Mouse (Mus musculus): Measurements from ENCODE around the gene Hinfp. TPM values are rescaled to one million over a fixed set of nuclear protein-coding genes. Genes with fewer than 3 reads are reported as not detected.

Hinfp gene
- polyA plus RNA-seq, 1 experiment = 6.5 TPM

- Histone ChIP-seq H3ac (ENCODE audit: control insufficient read depth, insufficient read length) (no peak overlapping the region), H3K4me2 (ENCODE audit: low read depth) (no peak overlapping the region), H3K4me3 (no peak overlapping the region), H3K79me2 (ENCODE audit: control insufficient read depth, insufficient read depth) (no peaks in the 10 kb centered on the region), H3K27me3 (ENCODE audit: control insufficient read depth, insufficient read depth, insufficient read length) (no peaks in the 10 kb centered on the region), H3K36me3 (ENCODE audit: control insufficient read depth, insufficient read depth) (peaks cover 24% of the 10 kb centered on the region)
- TF ChIP-seq TCF12 (IDR thresholded peaks at IDR 0.05; ENCODE audit: insufficient read depth, poor library complexity, severe bottlenecking) (no peak), E2F4 (IDR thresholded peaks at IDR 0.05; ENCODE audit: insufficient read depth) (no peak), MAX (IDR thresholded peaks at IDR 0.05; ENCODE audit: low read depth) (no peak), CEBPB (IDR thresholded peaks at IDR 0.05; ENCODE audit: insufficient read depth, poor library complexity, severe bottlenecking) (no peak), SRF (IDR thresholded peaks at IDR 0.05; ENCODE audit: control insufficient read depth, insufficient read length, low read depth) (no peak), REST (IDR thresholded peaks at IDR 0.05; ENCODE audit: insufficient read depth, insufficient read length) (no peak), MYOD1 (IDR thresholded peaks at IDR 0.05; ENCODE audit: control insufficient read depth in 1 of 3, insufficient read length in 2 of 3, low read depth in 2 of 3) (no peak), POLR2AphosphoS2 (IDR thresholded peaks at IDR 0.05; ENCODE audit: insufficient read length, low read depth) (peak; percentile 19)
Observed at GRCm38 (mm10) chr9:44287401-44288075, 17.9 kb downstream of the Hinfp start.

- TF ChIP-seq USF1 (IDR thresholded peaks at IDR 0.05; ENCODE audit: low read depth) (no peak), MAX (IDR thresholded peaks at IDR 0.05; ENCODE audit: low read depth) (no peak), POLR2AphosphoS2 (IDR thresholded peaks at IDR 0.05; ENCODE audit: insufficient read length, low read depth) (no peak), E2F4 (IDR thresholded peaks at IDR 0.05; ENCODE audit: insufficient read depth) (no peak), MYOD1 (IDR thresholded peaks at IDR 0.05; ENCODE audit: control insufficient read depth in 1 of 3, insufficient read length in 2 of 3, low read depth in 2 of 3) (no peak), TCF12 (IDR thresholded peaks at IDR 0.05; ENCODE audit: insufficient read depth, poor library complexity, severe bottlenecking) (no peak), CEBPB (IDR thresholded peaks at IDR 0.05; ENCODE audit: insufficient read depth, poor library complexity, severe bottlenecking) (no peak), TCF3 (IDR thresholded peaks at IDR 0.05; ENCODE audit: insufficient read length, low read depth) (no peak)
- no peaks in the 10 kb centered on the region for H3K27me3 ChIP-seq (ENCODE audit: control insufficient read depth, insufficient read depth, insufficient read length)
- H3ac ChIP-seq (ENCODE audit: control insufficient read depth, insufficient read length) = no peak overlapping the region
- no peaks in the 10 kb centered on the region for H3K79me2 ChIP-seq (ENCODE audit: control insufficient read depth, insufficient read depth)
- H3K36me3 ChIP-seq (ENCODE audit: control insufficient read depth, insufficient read depth) = peaks cover 19% of the 10 kb centered on the region
- no peak overlapping the region for H3K4me3 ChIP-seq
- H3K4me2 ChIP-seq (ENCODE audit: low read depth) = no peak overlapping the region
Observed at GRCm38 (mm10) chr9:44287003-44287400, 18.5 kb downstream of the Hinfp start.

- H3K27me3 ChIP-seq (ENCODE audit: control insufficient read depth, insufficient read depth, insufficient read length) = no peaks in the 10 kb centered on the region
- no peak for TF ChIP-seq MAX (IDR thresholded peaks at IDR 0.05; ENCODE audit: low read depth)
- no peak overlapping the region for H3K4me3 ChIP-seq
- no peak overlapping the region for H3ac ChIP-seq (ENCODE audit: control insufficient read depth, insufficient read length)
- H3K79me2 ChIP-seq (ENCODE audit: control insufficient read depth, insufficient read depth) = no peaks in the 10 kb centered on the region
- H3K4me2 ChIP-seq (ENCODE audit: low read depth) = no peak overlapping the region
- peaks cover 14% of the 10 kb centered on the region for H3K36me3 ChIP-seq (ENCODE audit: control insufficient read depth, insufficient read depth)
Observed at GRCm38 (mm10) chr9:44286256-44286850, 19.1 kb downstream of the Hinfp start.

DNA sequence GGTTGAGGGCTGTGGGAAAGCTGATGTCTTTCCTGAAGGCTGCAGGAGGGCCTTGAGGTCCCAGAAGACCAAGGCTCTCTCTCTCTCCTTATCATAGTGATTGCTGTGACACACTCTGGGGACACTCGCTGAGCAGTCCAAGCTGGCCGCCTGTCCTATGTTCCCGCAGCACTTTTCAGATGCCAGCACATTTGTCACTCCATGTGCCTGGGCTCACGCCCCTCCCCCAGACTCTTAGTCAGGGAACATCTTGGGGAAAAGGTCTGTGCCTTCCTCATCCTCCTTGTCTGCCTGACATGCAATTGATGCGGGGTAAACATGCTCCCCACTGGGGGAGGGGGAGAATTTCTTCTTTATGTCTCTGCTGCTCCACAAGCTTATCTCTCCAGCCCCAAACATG is 22.3 kb downstream of the Hinfp start:
- TF ChIP-seq POLR2AphosphoS2 (IDR thresholded peaks at IDR 0.05; ENCODE audit: insufficient read length, low read depth) = no peak
- no peak for TF ChIP-seq USF1 (IDR thresholded peaks at IDR 0.05; ENCODE audit: low read depth)
- TF ChIP-seq MAX (IDR thresholded peaks at IDR 0.05; ENCODE audit: low read depth) = no peak
- no peak for TF ChIP-seq MYOG (IDR thresholded peaks at IDR 0.05; ENCODE audit: control insufficient read depth in 1 of 3, insufficient read depth in 1 of 3, insufficient read length in 2 of 3, low read depth in 2 of 3)
- no peak for TF ChIP-seq REST (IDR thresholded peaks at IDR 0.05; ENCODE audit: insufficient read depth, insufficient read length)
- TF ChIP-seq MYOD1 (IDR thresholded peaks at IDR 0.05; ENCODE audit: control insufficient read depth in 1 of 3, insufficient read length in 2 of 3, low read depth in 2 of 3) = no peak
- no peak for TF ChIP-seq SRF (IDR thresholded peaks at IDR 0.05; ENCODE audit: control insufficient read depth, insufficient read length, low read depth)
- TF ChIP-seq TCF12 (IDR thresholded peaks at IDR 0.05; ENCODE audit: insufficient read depth, poor library complexity, severe bottlenecking) = no peak
- no peak for TF ChIP-seq E2F4 (IDR thresholded peaks at IDR 0.05; ENCODE audit: insufficient read depth)
- no peak for TF ChIP-seq POLR2A (IDR thresholded peaks at IDR 0.05; ENCODE audit: insufficient read length, low read depth)
- no peak for TF ChIP-seq CEBPB (IDR thresholded peaks at IDR 0.05; ENCODE audit: insufficient read depth, poor library complexity, severe bottlenecking)
- no peak for TF ChIP-seq TCF3 (IDR thresholded peaks at IDR 0.05; ENCODE audit: insufficient read length, low read depth)
- no peaks in the 10 kb centered on the region for H3K27me3 ChIP-seq (ENCODE audit: control insufficient read depth, insufficient read depth, insufficient read length)
- no peak overlapping the region for H3K4me3 ChIP-seq
- H3ac ChIP-seq (ENCODE audit: control insufficient read depth, insufficient read length) = no peak overlapping the region
- no peak overlapping the region for H3K4me2 ChIP-seq (ENCODE audit: low read depth)
- no peaks in the 10 kb centered on the region for H3K79me2 ChIP-seq (ENCODE audit: control insufficient read depth, insufficient read depth)
- H3K36me3 ChIP-seq (ENCODE audit: control insufficient read depth, insufficient read depth) = no peaks in the 10 kb centered on the region

GRCm38 (mm10) chr9:44269973-44270372 is 35.5 kb downstream of the Hinfp start:
- peaks cover 3% of the 10 kb centered on the region for H3K27me3 ChIP-seq (ENCODE audit: control insufficient read depth, insufficient read depth, insufficient read length)
- no peak for TF ChIP-seq TCF3 (IDR thresholded peaks at IDR 0.05; ENCODE audit: insufficient read length, low read depth)
- TF ChIP-seq MYOD1 (IDR thresholded peaks at IDR 0.05; ENCODE audit: control insufficient read depth in 1 of 3, insufficient read length in 2 of 3, low read depth in 2 of 3) = no peak
- TF ChIP-seq POLR2A (IDR thresholded peaks at IDR 0.05; ENCODE audit: insufficient read length, low read depth) = no peak
- no peak for TF ChIP-seq REST (IDR thresholded peaks at IDR 0.05; ENCODE audit: insufficient read depth, insufficient read length)
- TF ChIP-seq MYOG (IDR thresholded peaks at IDR 0.05; ENCODE audit: control insufficient read depth in 1 of 3, insufficient read depth in 1 of 3, insufficient read length in 2 of 3, low read depth in 2 of 3) = no peak
- TF ChIP-seq USF1 (IDR thresholded peaks at IDR 0.05; ENCODE audit: low read depth) = no peak
- no peak for TF ChIP-seq POLR2AphosphoS2 (IDR thresholded peaks at IDR 0.05; ENCODE audit: insufficient read length, low read depth)
- no peak for TF ChIP-seq E2F4 (IDR thresholded peaks at IDR 0.05; ENCODE audit: insufficient read depth)
- H3K79me2 ChIP-seq (ENCODE audit: control insufficient read depth, insufficient read depth) = no peaks in the 10 kb centered on the region
- H3K36me3 ChIP-seq (ENCODE audit: control insufficient read depth, insufficient read depth) = no peaks in the 10 kb centered on the region
- H3K4me2 ChIP-seq (ENCODE audit: low read depth) = no peak overlapping the region
- no peak overlapping the region for H3K4me3 ChIP-seq
- no peak overlapping the region for H3ac ChIP-seq (ENCODE audit: control insufficient read depth, insufficient read length)

Data from myocyte (in vitro differentiated cells).